Mouse (Mus musculus): ENCODE measurements around the gene Smpd1. TPM values are rescaled to one million over a fixed set of nuclear protein-coding genes. Genes with fewer than 3 reads are reported as not detected.

The Smpd1 gene
- polyA plus RNA-seq, 1 experiment from 2014 or later: 64.2 TPM

DNA sequence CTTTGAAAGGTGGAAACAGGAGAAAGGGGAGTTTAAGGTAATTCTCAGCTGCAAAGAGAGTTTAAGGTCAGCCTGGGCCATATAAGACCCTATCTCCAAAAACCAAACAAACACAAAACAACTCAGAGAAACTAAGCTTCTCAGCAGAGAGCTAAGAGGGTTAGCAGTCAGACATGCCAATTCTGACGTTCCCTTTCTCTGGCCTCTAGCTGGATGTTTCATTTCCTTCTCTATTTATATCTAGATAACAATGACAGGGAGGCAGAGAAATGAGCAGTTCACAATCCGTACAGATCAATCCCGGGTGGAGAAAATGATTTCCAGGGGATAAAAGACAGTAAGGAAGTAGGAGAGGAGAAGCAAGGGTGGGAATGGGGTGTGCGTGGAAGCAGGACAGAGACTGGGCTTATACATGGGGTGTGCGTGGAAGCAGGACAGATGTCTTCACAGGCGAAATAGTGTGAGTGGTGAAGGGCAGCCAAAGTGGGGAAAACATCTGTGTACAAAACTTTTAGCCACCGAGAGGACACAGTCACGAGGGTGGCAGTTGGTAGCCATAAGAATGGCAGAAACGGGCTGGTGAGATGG, 34.3 kb downstream of the Smpd1 start:
- Histone ChIP-seq H3K27ac (replicated peaks in 1 of 2; ENCODE audit: control insufficient read depth in 1 of 2, insufficient read depth in 1 of 2, low read depth in 2 of 2, low read length in 2 of 2) (no peak overlapping the region; a peak in 1 of 4 replicates), H3K27me3 (ENCODE audit: control insufficient read depth, insufficient read depth, low read length) (no peaks in the 10 kb centered on the region), H3K4me1 (ENCODE audit: control insufficient read depth in 2 of 2, insufficient read depth in 2 of 2, low read length in 2 of 2) (peaks cover 2 to 3% of the 10 kb centered on the region in 2 experiments; a peak in 2 of 4 replicates), H3K36me3 (ENCODE audit: control insufficient read depth, insufficient read depth, low read length) (no peaks in the 10 kb centered on the region), H3K4me3 (ENCODE audit: control insufficient read depth in 1 of 2, insufficient read depth in 1 of 2, low read depth in 1 of 2, low read length in 2 of 2) (no peak overlapping the region), H3K4me2 (ENCODE audit: low read length) (no peak overlapping the region), H3K9ac (ENCODE audit: low read length) (no peak overlapping the region), H3K9me3 (ENCODE audit: control insufficient read depth, low read length) (no peaks in the 10 kb centered on the region)
- WGBS: 55% methylated on average over 9 of the region's 9 CpGs
- no peak for ATAC-seq (ENCODE audit: insufficient number of reproducible peaks, insufficient read depth, low FRiP score, low read depth)

DNA sequence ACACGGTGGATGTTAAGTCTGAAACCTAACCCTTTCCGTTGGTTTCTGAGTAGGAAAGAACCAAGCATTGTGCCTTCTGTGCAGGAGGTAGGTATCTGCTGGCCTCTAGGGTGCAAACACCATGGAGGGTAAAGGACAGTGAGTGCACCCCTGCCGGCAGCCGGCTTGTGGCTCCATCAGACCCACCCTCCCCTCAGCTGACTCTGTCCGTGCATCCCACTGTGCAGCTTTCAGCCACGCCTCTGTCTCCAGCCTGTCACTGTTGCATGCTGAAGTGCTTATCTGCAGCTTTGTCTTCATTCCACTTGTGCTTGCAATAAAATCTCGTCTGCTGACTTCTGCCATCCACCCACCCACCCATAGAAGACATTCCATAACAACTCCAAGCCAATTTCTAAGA, 35.9 kb downstream of the Smpd1 start:
- H3K27me3 ChIP-seq (ENCODE audit: control insufficient read depth, insufficient read depth, low read length): no peaks in the 10 kb centered on the region
- no peak overlapping the region for H3K9ac ChIP-seq (ENCODE audit: low read length)
- H3K9me3 ChIP-seq (ENCODE audit: control insufficient read depth, low read length): no peaks in the 10 kb centered on the region
- peaks cover 2 to 3% of the 10 kb centered on the region in 2 experiments; a peak in 2 of 4 replicates for H3K4me1 ChIP-seq (ENCODE audit: control insufficient read depth in 2 of 2, insufficient read depth in 2 of 2, low read length in 2 of 2)
- no peak for ATAC-seq (ENCODE audit: insufficient number of reproducible peaks, insufficient read depth, low FRiP score, low read depth)
- WGBS: 21% methylated on average over 7 of the region's 7 CpGs
- no peaks in the 10 kb centered on the region for H3K36me3 ChIP-seq (ENCODE audit: control insufficient read depth, insufficient read depth, low read length)
- H3K4me2 ChIP-seq (ENCODE audit: low read length): no peak overlapping the region
- H3K4me3 ChIP-seq (ENCODE audit: control insufficient read depth in 1 of 2, insufficient read depth in 1 of 2, low read depth in 1 of 2, low read length in 2 of 2): no peak overlapping the region
- no peak overlapping the region for H3K27ac ChIP-seq (replicated peaks in 1 of 2; ENCODE audit: control insufficient read depth in 1 of 2, insufficient read depth in 1 of 2, low read depth in 2 of 2, low read length in 2 of 2)

DNA sequence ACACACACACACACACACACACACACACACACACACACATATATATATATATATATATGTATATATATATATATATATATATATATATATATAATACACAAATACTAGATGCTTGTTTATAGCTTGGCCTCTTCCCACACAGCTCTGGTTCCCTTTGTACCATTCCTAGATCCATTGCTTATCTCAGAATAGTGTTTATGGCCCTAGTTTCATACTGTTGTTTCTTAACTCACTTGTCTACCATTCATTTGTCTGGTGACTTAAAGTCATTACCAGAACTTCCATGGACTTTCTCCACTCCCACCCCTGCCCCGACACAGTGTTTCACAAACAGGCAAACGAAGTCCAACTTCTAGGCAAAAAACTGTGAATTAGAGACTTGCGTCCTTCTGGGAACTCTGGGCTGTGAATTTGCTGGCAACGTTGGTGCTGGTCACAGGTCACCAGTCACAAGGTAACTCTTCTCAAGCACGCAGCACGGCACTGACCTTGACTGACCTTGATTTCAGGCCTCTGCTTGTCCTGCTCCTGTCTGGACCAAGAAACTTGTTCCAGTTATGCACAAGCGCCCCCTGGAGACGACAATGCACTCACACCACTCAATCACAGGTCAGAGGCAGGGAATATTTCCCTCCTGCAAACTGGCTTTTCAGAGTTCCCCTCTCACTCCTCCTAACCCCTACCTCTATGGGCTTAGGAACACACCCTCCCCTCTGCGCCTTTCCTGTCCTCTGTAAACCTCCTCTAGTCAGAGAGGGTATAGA, 48.9 kb downstream of the Smpd1 start:
- WGBS: 42% methylated on average over 9 of the region's 9 CpGs
- peak; percentile 64 for ATAC-seq (ENCODE audit: insufficient number of reproducible peaks, insufficient read depth, low FRiP score, low read depth)

More for the DNA sequence above, 48.9 kb downstream of the Smpd1 start:
- Histone ChIP-seq H3K4me3 (ENCODE audit: control insufficient read depth in 1 of 2, insufficient read depth in 1 of 2, low read depth in 1 of 2, low read length in 2 of 2) (no peak overlapping the region), H3K27me3 (ENCODE audit: control insufficient read depth, insufficient read depth, low read length) (no peaks in the 10 kb centered on the region), H3K27ac (replicated peaks in 1 of 2; ENCODE audit: control insufficient read depth in 1 of 2, insufficient read depth in 1 of 2, low read depth in 2 of 2, low read length in 2 of 2) (no peak overlapping the region), H3K4me2 (ENCODE audit: low read length) (no peak overlapping the region), H3K9me3 (ENCODE audit: control insufficient read depth, low read length) (peaks cover 4% of the 10 kb centered on the region; the same call in 1 of the 2 replicates), H3K4me1 (ENCODE audit: control insufficient read depth in 2 of 2, insufficient read depth in 2 of 2, low read length in 2 of 2) (no peaks in the 10 kb centered on the region), H3K36me3 (ENCODE audit: control insufficient read depth, insufficient read depth, low read length) (no peaks in the 10 kb centered on the region), H3K9ac (ENCODE audit: low read length) (no peak overlapping the region)

Other genes starting within 250 kb of the Smpd1 start
- gene Olfr689, start 243.2 kb upstream of the Smpd1 start, polyA plus RNA-seq (2014; fragmentation: Nextera tagmentation; extraction: Ambion mirVana): not detected in 2 replicates
- not detected in 2 replicates for gene Olfr690, start 220.3 kb upstream of the Smpd1 start, polyA plus RNA-seq (2014; fragmentation: Nextera tagmentation; extraction: Ambion mirVana)
- gene Olfr691, start 212.1 kb upstream of the Smpd1 start, polyA plus RNA-seq (2014; fragmentation: Nextera tagmentation; extraction: Ambion mirVana): not detected in 2 replicates
- gene Olfr692, start 186.1 kb upstream of the Smpd1 start, polyA plus RNA-seq (2014; fragmentation: Nextera tagmentation; extraction: Ambion mirVana): not detected in 2 replicates
- not detected in 2 replicates for gene Gm5901, start 179.3 kb upstream of the Smpd1 start, polyA plus RNA-seq (2014; fragmentation: Nextera tagmentation; extraction: Ambion mirVana)
- 30.2 and 34.0 TPM in 2 replicates for gene Fam160a2, start 154.3 kb upstream of the Smpd1 start, polyA plus RNA-seq (2014; fragmentation: Nextera tagmentation; extraction: Ambion mirVana)
- not detected in 2 replicates for gene Cnga4, start 149.8 kb upstream of the Smpd1 start, polyA plus RNA-seq (2014; fragmentation: Nextera tagmentation; extraction: Ambion mirVana)
- gene Cckbr, start 128.6 kb upstream of the Smpd1 start, polyA plus RNA-seq (2014; fragmentation: Nextera tagmentation; extraction: Ambion mirVana): not detected in 2 replicates
- gene Cavin3, start 72.1 kb upstream of the Smpd1 start, polyA plus RNA-seq (2014; fragmentation: Nextera tagmentation; extraction: Ambion mirVana): 93.8 and 99.0 TPM in 2 replicates
- gene Apbb1, start 27.3 kb downstream of the Smpd1 start, polyA plus RNA-seq (2014; fragmentation: Nextera tagmentation; extraction: Ambion mirVana): 37.3 and 39.6 TPM in 2 replicates
- gene Hpx, start 45.8 kb downstream of the Smpd1 start, polyA plus RNA-seq (2014; fragmentation: Nextera tagmentation; extraction: Ambion mirVana): 0.26 TPM in 1 of 2 replicates, not detected in the other
- 22.4 and 26.3 TPM in 2 replicates for gene Trim3, start 79.2 kb downstream of the Smpd1 start, polyA plus RNA-seq (2014; fragmentation: Nextera tagmentation; extraction: Ambion mirVana)
- 169 and 182 TPM in 2 replicates for gene Timm10b, start 85.7 kb downstream of the Smpd1 start, polyA plus RNA-seq (2014; fragmentation: Nextera tagmentation; extraction: Ambion mirVana)
- gene Arfip2, start 86.1 kb downstream of the Smpd1 start, polyA plus RNA-seq (2014; fragmentation: Nextera tagmentation; extraction: Ambion mirVana): 49.5 and 51.2 TPM in 2 replicates
- 44.9 and 50.4 TPM in 2 replicates for gene Gm45799, start 86.2 kb downstream of the Smpd1 start, polyA plus RNA-seq (2014; fragmentation: Nextera tagmentation; extraction: Ambion mirVana)
- gene Dnhd1, start 96.5 kb downstream of the Smpd1 start, polyA plus RNA-seq (2014; fragmentation: Nextera tagmentation; extraction: Ambion mirVana): 0.51 and 0.70 TPM in 2 replicates
- 401 and 404 TPM in 2 replicates for gene Ilk, start 182.2 kb downstream of the Smpd1 start, polyA plus RNA-seq (2014; fragmentation: Nextera tagmentation; extraction: Ambion mirVana)
- 19.6 and 22.4 TPM in 2 replicates for gene Rrp8, start 183.0 kb downstream of the Smpd1 start, polyA plus RNA-seq (2014; fragmentation: Nextera tagmentation; extraction: Ambion mirVana)
- gene Taf10, start 190.0 kb downstream of the Smpd1 start, polyA plus RNA-seq (2014; fragmentation: Nextera tagmentation; extraction: Ambion mirVana): 135 and 159 TPM in 2 replicates
- gene Tpp1, start 197.9 kb downstream of the Smpd1 start, polyA plus RNA-seq (2014; fragmentation: Nextera tagmentation; extraction: Ambion mirVana): 89.2 and 104 TPM in 2 replicates
- gene Dchs1, start 233.3 kb downstream of the Smpd1 start, polyA plus RNA-seq (2014; fragmentation: Nextera tagmentation; extraction: Ambion mirVana): 7.7 and 8.3 TPM in 2 replicates